Mouse (Mus musculus): ENCODE measurements around the gene Nsmce1. TPM values are rescaled to one million over a fixed set of nuclear protein-coding genes. Genes with fewer than 3 reads are reported as not detected.

Nsmce1 gene
- total and polyA plus RNA-seq, 3 experiments = 58.1 to 59.2 TPM; not detected in 1

DNA sequence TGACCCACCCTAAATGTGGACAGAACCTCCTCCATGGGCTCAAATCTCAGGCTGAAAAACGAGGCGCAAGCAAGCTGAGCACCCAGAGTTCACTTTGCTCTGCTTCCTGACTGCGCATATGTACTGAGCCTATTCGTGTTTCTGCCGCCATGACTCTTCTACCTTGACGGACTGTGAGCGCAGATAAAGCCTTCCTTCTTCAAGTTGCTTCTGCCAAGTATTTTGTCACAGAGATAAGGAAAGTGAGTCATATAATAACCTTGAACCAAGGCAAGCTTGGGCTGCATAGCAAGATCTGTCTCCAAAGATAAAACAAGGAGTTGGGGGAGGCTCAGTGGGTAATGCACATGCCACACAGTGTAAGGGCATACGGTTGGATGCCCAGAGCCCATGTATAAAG is 25.3 kb upstream of the Nsmce1 start:
- H3K4me3 ChIP-seq (ENCODE audit: control insufficient read depth in 1 of 2, insufficient read depth in 1 of 2, low read depth in 2 of 2, low read length in 2 of 2) = peak overlapping the region in 1 of 2 experiments; percentile 25; a peak in 1 of 4 replicates
- peak; percentile 92 for DNase-seq (ENCODE audit: low read depth, low spot score)
- H3K79me2 ChIP-seq (ENCODE audit: control insufficient read depth, insufficient read depth, low read length, poor library complexity) = no peaks in the 10 kb centered on the region
- peak overlapping the region; percentile 84 for H3K27ac ChIP-seq (ENCODE audit: control insufficient read depth, low read depth, low read length)
- peaks cover 0 to 33% of the 10 kb centered on the region in 2 experiments; a peak in 2 of 4 replicates for H3K36me3 ChIP-seq (ENCODE audit: control insufficient read depth in 1 of 2, insufficient read depth in 2 of 2, low read length in 2 of 2)
- H3K4me1 ChIP-seq (ENCODE audit: control insufficient read depth in 1 of 2, insufficient read depth in 2 of 2, low read length in 2 of 2) = peaks cover 18 to 39% of the 10 kb centered on the region in 2 experiments
- no peak overlapping the region; the same call in 1 of the 2 replicates for H3K9ac ChIP-seq (ENCODE audit: control insufficient read depth, low read depth, low read length, poor library complexity, severe bottlenecking)
- H3K27me3 ChIP-seq (ENCODE audit: control insufficient read depth in 1 of 2, insufficient read depth in 2 of 2, low read length in 2 of 2) = no peaks in the 10 kb centered on the region
- H3K9me3 ChIP-seq (replicated peaks; ENCODE audit: insufficient read depth, low read length) = no peaks in the 10 kb centered on the region
- TF ChIP-seq TCF12 (IDR thresholded peaks at IDR 0.05; ENCODE audit: low read depth, low read length) (peak; percentile 92), MAFK (IDR thresholded peaks at IDR 0.05; ENCODE audit: borderline replicate concordance, low read depth, low read length) (no peak), ELF1 (IDR thresholded peaks at IDR 0.05; ENCODE audit: low read depth, low read length) (no peak), JUND (IDR thresholded peaks at IDR 0.05; ENCODE audit: low read depth, low read length) (peak; percentile 95), HCFC1 (IDR thresholded peaks at IDR 0.05; ENCODE audit: low read depth, low read length) (0 out of 2 replicates have a peak, but pooled peaks have one; percentile 19), USF2 (IDR thresholded peaks at IDR 0.05; ENCODE audit: borderline replicate concordance in 1 of 2, insufficient read depth in 1 of 2, low read depth in 1 of 2, low read length in 2 of 2) (no peak), E2F4 (IDR thresholded peaks at IDR 0.05; ENCODE audit: borderline replicate concordance, low read depth, low read length) (no peak), MXI1 (IDR thresholded peaks at IDR 0.05; ENCODE audit: low read depth, low read length) (no peak), NELFE (IDR thresholded peaks at IDR 0.05; ENCODE audit: low read depth, low read length) (no peak), RAD21 (IDR thresholded peaks at IDR 0.05; ENCODE audit: low read depth, low read length) (no peak), POLR2AphosphoS2 (IDR thresholded peaks at IDR 0.05; ENCODE audit: low read length) (no peak), EP300 (IDR thresholded peaks at IDR 0.05; ENCODE audit: low read depth in 1 of 2, low read length in 2 of 2) (peak; percentile 95 to 98), MAX (IDR thresholded peaks at IDR 0.05; ENCODE audit: low read length) (no peak; the same call in 1 of the 2 replicates), NRF1 (IDR thresholded peaks at IDR 0.05; ENCODE audit: insufficient read depth, low read depth, low read length, poor library complexity, severe bottlenecking) (peak; percentile 51; the same call in 1 of the 2 replicates), USF1 (IDR thresholded peaks at IDR 0.05; ENCODE audit: low read depth, low read length) (no peak), ZC3H11A (IDR thresholded peaks at IDR 0.05; ENCODE audit: low read depth, low read length) (no peak), MYB (IDR thresholded peaks at IDR 0.05; ENCODE audit: low read depth, low read length) (no peak), POLR2AphosphoS5 (IDR thresholded peaks at IDR 0.05; ENCODE audit: borderline replicate concordance, low read depth, low read length) (no peak), CTCF (IDR thresholded peaks at IDR 0.05 in 2 of 3, conservative IDR thresholded peaks at IDR 0.05 in 1 of 3; ENCODE audit: control insufficient read depth in 1 of 3, insufficient read depth in 1 of 3, low read depth in 2 of 3, low read length in 3 of 3, poor library complexity in 1 of 3, severe bottlenecking in 1 of 3) (no peak), RCOR1 (IDR thresholded peaks at IDR 0.05; ENCODE audit: low read depth, low read length) (peak; percentile 89), ZNF384 (IDR thresholded peaks at IDR 0.05; ENCODE audit: low read depth, low read length) (no peak), GATA1 (IDR thresholded peaks at IDR 0.05; ENCODE audit: low read depth, low read length) (peak; percentile 98), UBTF (IDR thresholded peaks at IDR 0.05; ENCODE audit: borderline replicate concordance, insufficient read depth, low read depth, low read length) (no peak), GABPA (IDR thresholded peaks at IDR 0.05; ENCODE audit: low read depth, low read length) (no peak), BHLHE40 (IDR thresholded peaks at IDR 0.05; ENCODE audit: borderline replicate concordance, low read depth, low read length) (peak; percentile 70; the same call in 1 of the 2 replicates), ZKSCAN1 (IDR thresholded peaks at IDR 0.05; ENCODE audit: low read depth, low read length) (no peak), SMC3 (IDR thresholded peaks at IDR 0.05; ENCODE audit: low read depth, low read length) (no peak), ETS1 (IDR thresholded peaks at IDR 0.05; ENCODE audit: low read depth, low read length) (peak; percentile 97), KAT2A (conservative IDR thresholded peaks at IDR 0.05; ENCODE audit: low read depth, low read length) (no peak), CHD2 (IDR thresholded peaks at IDR 0.05; ENCODE audit: low read length) (peak; percentile 26; the same call in 1 of the 2 replicates), MAZ (IDR thresholded peaks at IDR 0.05; ENCODE audit: low read depth, low read length) (no peak), TBP (IDR thresholded peaks at IDR 0.05; ENCODE audit: low read depth, low read length) (no peak), SIN3A (IDR thresholded peaks at IDR 0.05; ENCODE audit: low read length) (peak; percentile 63; the same call in 1 of the 2 replicates), POLR2A (IDR thresholded peaks at IDR 0.05; ENCODE audit: control insufficient read depth in 1 of 2, insufficient read depth in 1 of 2, low read depth in 1 of 2, low read length in 2 of 2, poor library complexity in 1 of 2) (no peak), CHD1 (IDR thresholded peaks at IDR 0.05; ENCODE audit: low read depth, low read length) (no peak), ZMIZ1 (IDR thresholded peaks at IDR 0.05; ENCODE audit: low read depth, low read length) (no peak), MYC (IDR thresholded peaks at IDR 0.05; ENCODE audit: low read depth, low read length) (peak; percentile 80), TAL1 (IDR thresholded peaks at IDR 0.05; ENCODE audit: low read length) (peak; percentile 90)
